Mouse (Mus musculus) neutrophil, adult 5-6 weeks (primary cell): ENCODE data around the gene Taar7e. TPM values are rescaled to one million over a fixed set of nuclear protein-coding genes. Genes with fewer than 3 reads are reported as not detected.
"Not testable (repeated sequence)": the region's sequence is repeated elsewhere in the genome, so short reads cannot be mapped to it uniquely, and the experiment has no call there.

Source experiments
- ATAC-seq: fragments of 151-379, 151-347 bp; 2 replicates; pipeline ENCODE4 v1.8.0; 2017; ENCODE audit warnings: mild to moderate bottlenecking, moderate TSS enrichment; ENCODE audit not compliant: insufficient number of reproducible peaks, poor library complexity, low FRiP score, severe bottlenecking; ENCODE audit errors: extremely low read depth
- total RNA-seq: library from RNA; stranded (forward); fragments of 200-1000 nt; gene quantifications from 2 replicates; pipeline ENCODE4 v1.2.3, GENCODE M21; 2017

The Taar7e gene
- not detected in 2 replicates for total RNA-seq

- ATAC-seq: no peak
Measured at GRCm38 (mm10) chr10:24037314-24037713, at the start of gene Taar7e. Gene Taar7e (plus strand): TSS chr10:24037614.

- ATAC-seq: no peak
Measured at GRCm38 (mm10) chr10:23993381-23993780, 44.0 kb upstream of the Taar7e start, which contains the start of gene Taar7a. Gene Taar7a (minus strand): TSS chr10:23993481.

GRCm38 (mm10) chr10:23999639-24000038 lies 37.8 kb upstream of the Taar7e start, which contains the start of gene Taar7b:
Gene Taar7b (plus strand): TSS chr10:23999939.
- no peak for ATAC-seq

- ATAC-seq: no peak
Measured at GRCm38 (mm10) chr10:24006442-24006841, 31.0 kb upstream of the Taar7e start.

GRCm38 (mm10) chr10:24007034-24007433 lies 30.4 kb upstream of the Taar7e start:
- ATAC-seq: no peak

- no peak for ATAC-seq
Measured at GRCm38 (mm10) chr10:24008143-24008542, 29.3 kb upstream of the Taar7e start.

GRCm38 (mm10) chr10:24026922-24027321 lies 10.5 kb upstream of the Taar7e start, which contains the start of gene Taar7d:
Gene Taar7d (plus strand): TSS chr10:24027222.
- no peak for ATAC-seq

- ATAC-seq: no peak
Measured at GRCm38 (mm10) chr10:24031347-24031746, 6.1 kb upstream of the Taar7e start.

- no peak for ATAC-seq
Measured at GRCm38 (mm10) chr10:24040120-24040869, 2.9 kb downstream of the Taar7e start.

GRCm38 (mm10) chr10:24049210-24049609 lies 11.8 kb downstream of the Taar7e start, which contains the start of gene Taar7f:
Gene Taar7f (plus strand): TSS chr10:24049510.
- no peak for ATAC-seq

- no peak for ATAC-seq
Measured at GRCm38 (mm10) chr10:24052039-24052438, 14.6 kb downstream of the Taar7e start.

- no peak for ATAC-seq
Measured at GRCm38 (mm10) chr10:24058986-24059385, 21.6 kb downstream of the Taar7e start.

- ATAC-seq: not testable (repeated sequence)
Measured at GRCm38 (mm10) chr10:24074751-24075150, 37.3 kb downstream of the Taar7e start.

GRCm38 (mm10) chr10:24076200-24076599 lies 38.8 kb downstream of the Taar7e start, which contains the start of gene Taar8a:
Gene Taar8a (plus strand): TSS chr10:24076500.
- not testable (repeated sequence) for ATAC-seq

GRCm38 (mm10) chr10:24080166-24080565 lies 42.8 kb downstream of the Taar7e start:
- ATAC-seq: no peak

GRCm38 (mm10) chr10:24085936-24086335 lies 48.5 kb downstream of the Taar7e start:
- no peak for ATAC-seq

GRCm38 (mm10) chr10:24086555-24086954 lies 49.1 kb downstream of the Taar7e start:
- ATAC-seq: no peak

GRCm38 (mm10) chr10:24087168-24087567 lies 49.8 kb downstream of the Taar7e start:
- no peak for ATAC-seq
